Mouse (Mus musculus): ENCODE results near the gene Reep3. TPM values are rescaled to one million over a fixed set of nuclear protein-coding genes. Genes with fewer than 3 reads are reported as not detected.
A peak's percentile ranks its signal among the peaks of the same experiment; 100 is the strongest.

Reep3 gene
- polyA plus RNA-seq, 1 experiment from 2014 or later, result 44.0 TPM

- ATAC-seq (ENCODE audit: insufficient read depth, low FRiP score), result peak; percentile 90
- H3K4me2 ChIP-seq (ENCODE audit: low read depth, low read length), result no peak overlapping the region
- no peaks in the 10 kb centered on the region for H3K27me3 ChIP-seq (ENCODE audit: control insufficient read depth, insufficient read depth, low read length)
- peaks cover 16% of the 10 kb centered on the region for H3K4me1 ChIP-seq (ENCODE audit: control insufficient read depth, insufficient read depth, low read length)
- peak overlapping the region; percentile 88 for H3K27ac ChIP-seq (ENCODE audit: low read length)
- 37% methylated on average over 10 of the region's 10 CpGs for WGBS
- H3K9ac ChIP-seq (ENCODE audit: low read length), result no peak overlapping the region
- no peaks in the 10 kb centered on the region for H3K9me3 ChIP-seq (replicated peaks; ENCODE audit: control insufficient read depth, low read length)
- peaks cover 13% of the 10 kb centered on the region; the same call in 1 of the 2 replicates for H3K36me3 ChIP-seq (ENCODE audit: control insufficient read depth, insufficient read depth, low read length)
- H3K4me3 ChIP-seq (replicated peaks; ENCODE audit: low read length), result no peak overlapping the region
Observed at GRCm38 (mm10) chr10:67025573-67026236, 71.0 kb downstream of the Reep3 start.

- Histone ChIP-seq H3K4me2 (ENCODE audit: low read depth, low read length) (no peak overlapping the region), H3K36me3 (ENCODE audit: control insufficient read depth, insufficient read depth, low read length) (peaks cover 14% of the 10 kb centered on the region; the same call in 1 of the 2 replicates), H3K4me1 (ENCODE audit: control insufficient read depth, insufficient read depth, low read length) (peaks cover 16% of the 10 kb centered on the region), H3K4me3 (replicated peaks; ENCODE audit: low read length) (no peak overlapping the region), H3K9me3 (replicated peaks; ENCODE audit: control insufficient read depth, low read length) (no peaks in the 10 kb centered on the region), H3K27me3 (ENCODE audit: control insufficient read depth, insufficient read depth, low read length) (no peaks in the 10 kb centered on the region), H3K9ac (ENCODE audit: low read length) (no peak overlapping the region), H3K27ac (ENCODE audit: low read length) (no peak overlapping the region)
- no peak for ATAC-seq (ENCODE audit: insufficient read depth, low FRiP score)
- 94% methylated on average over 6 of the region's 6 CpGs for WGBS
Observed at GRCm38 (mm10) chr10:67024391-67024790, 72.4 kb downstream of the Reep3 start.

DNA sequence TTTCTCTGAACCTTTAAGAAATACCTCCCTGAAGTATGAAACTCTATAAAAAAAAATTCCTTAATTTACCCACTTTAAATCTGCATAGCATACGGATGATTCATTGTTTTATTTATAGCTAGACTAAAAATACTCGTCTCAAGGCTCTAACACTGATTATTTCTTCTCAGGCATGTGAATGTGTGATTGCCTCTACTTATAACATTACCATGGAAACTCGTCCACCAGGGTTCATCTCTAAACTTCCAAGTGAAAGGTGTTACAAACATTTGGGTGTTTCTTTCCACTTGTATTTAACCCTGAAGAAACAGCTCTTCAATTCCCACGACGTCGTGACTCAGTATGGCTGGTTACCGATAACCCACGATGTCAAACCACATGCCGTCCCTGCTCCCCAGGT, 73.7 kb downstream of the Reep3 start:
- Histone ChIP-seq H3K36me3 (ENCODE audit: control insufficient read depth, insufficient read depth, low read length) (peaks cover 14% of the 10 kb centered on the region; the same call in 1 of the 2 replicates), H3K4me1 (ENCODE audit: control insufficient read depth, insufficient read depth, low read length) (peaks cover 23% of the 10 kb centered on the region), H3K9ac (ENCODE audit: low read length) (no peak overlapping the region), H3K27me3 (ENCODE audit: control insufficient read depth, insufficient read depth, low read length) (no peaks in the 10 kb centered on the region), H3K27ac (ENCODE audit: low read length) (no peak overlapping the region), H3K9me3 (replicated peaks; ENCODE audit: control insufficient read depth, low read length) (no peaks in the 10 kb centered on the region), H3K4me3 (replicated peaks; ENCODE audit: low read length) (no peak overlapping the region), H3K4me2 (ENCODE audit: low read depth, low read length) (no peak overlapping the region)
- WGBS, result 85% methylated on average over 9 of the region's 9 CpGs
- no peak for ATAC-seq (ENCODE audit: insufficient read depth, low FRiP score)

DNA sequence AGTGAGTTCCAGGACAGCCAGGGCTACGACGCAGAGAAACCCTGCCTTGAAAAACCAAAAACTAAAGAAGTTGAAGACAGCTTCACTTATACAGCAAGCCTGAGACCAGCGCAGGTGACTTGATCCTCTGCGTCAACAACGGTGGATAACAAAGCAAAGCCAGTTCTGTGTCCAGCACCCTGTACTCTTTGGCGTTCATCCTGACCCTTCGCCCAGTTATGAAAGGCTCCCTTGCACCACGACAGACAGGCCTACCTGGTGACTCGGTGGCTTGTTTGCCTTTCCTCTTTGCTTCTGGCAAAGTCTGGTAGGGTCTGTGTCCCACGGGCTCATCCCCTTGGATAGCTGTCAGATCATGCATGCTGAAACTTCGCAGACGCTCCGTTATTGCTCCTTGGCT, 75.3 kb downstream of the Reep3 start:
- WGBS, result 84% methylated on average over 13 of the region's 13 CpGs
- Histone ChIP-seq H3K4me3 (replicated peaks; ENCODE audit: low read length) (no peak overlapping the region), H3K9ac (ENCODE audit: low read length) (no peak overlapping the region), H3K27ac (ENCODE audit: low read length) (no peak overlapping the region), H3K27me3 (ENCODE audit: control insufficient read depth, insufficient read depth, low read length) (no peaks in the 10 kb centered on the region), H3K4me2 (ENCODE audit: low read depth, low read length) (no peak overlapping the region), H3K9me3 (replicated peaks; ENCODE audit: control insufficient read depth, low read length) (no peaks in the 10 kb centered on the region), H3K36me3 (ENCODE audit: control insufficient read depth, insufficient read depth, low read length) (peaks cover 14% of the 10 kb centered on the region; the same call in 1 of the 2 replicates), H3K4me1 (ENCODE audit: control insufficient read depth, insufficient read depth, low read length) (peaks cover 18% of the 10 kb centered on the region)
- ATAC-seq (ENCODE audit: insufficient read depth, low FRiP score), result no peak

DNA sequence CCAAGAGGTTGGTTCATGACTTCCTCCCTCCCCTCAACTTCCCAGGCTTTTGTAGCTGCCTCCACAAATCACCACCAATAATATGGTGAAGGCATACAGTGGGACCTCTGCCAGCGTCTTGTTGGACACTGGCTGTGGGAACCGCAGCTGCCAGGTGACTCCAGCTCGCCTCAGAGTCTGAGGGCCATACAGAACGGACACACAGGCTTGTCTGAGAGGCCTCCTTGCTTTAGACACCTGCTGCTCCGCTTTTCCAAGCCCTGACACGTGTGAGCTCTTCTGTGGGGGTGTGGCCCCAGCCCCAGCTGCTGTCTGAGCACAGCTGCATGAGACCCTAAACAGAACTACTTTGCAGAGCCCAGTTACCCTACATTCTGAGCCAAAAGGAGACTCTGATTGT, 77.9 kb downstream of the Reep3 start:
- Histone ChIP-seq H3K27me3 (ENCODE audit: control insufficient read depth, insufficient read depth, low read length) (no peaks in the 10 kb centered on the region), H3K4me2 (ENCODE audit: low read depth, low read length) (no peak overlapping the region), H3K9me3 (replicated peaks; ENCODE audit: control insufficient read depth, low read length) (no peaks in the 10 kb centered on the region), H3K36me3 (ENCODE audit: control insufficient read depth, insufficient read depth, low read length) (peaks cover 16% of the 10 kb centered on the region; the same call in 1 of the 2 replicates), H3K4me1 (ENCODE audit: control insufficient read depth, insufficient read depth, low read length) (peaks cover 7% of the 10 kb centered on the region; the same call in 1 of the 2 replicates), H3K4me3 (replicated peaks; ENCODE audit: low read length) (no peak overlapping the region), H3K9ac (ENCODE audit: low read length) (no peak overlapping the region), H3K27ac (ENCODE audit: low read length) (peak overlapping the region; percentile 34; the same call in 1 of the 2 replicates)
- ATAC-seq (ENCODE audit: insufficient read depth, low FRiP score), result no peak
- 52% methylated on average over 6 of the region's 6 CpGs for WGBS

DNA sequence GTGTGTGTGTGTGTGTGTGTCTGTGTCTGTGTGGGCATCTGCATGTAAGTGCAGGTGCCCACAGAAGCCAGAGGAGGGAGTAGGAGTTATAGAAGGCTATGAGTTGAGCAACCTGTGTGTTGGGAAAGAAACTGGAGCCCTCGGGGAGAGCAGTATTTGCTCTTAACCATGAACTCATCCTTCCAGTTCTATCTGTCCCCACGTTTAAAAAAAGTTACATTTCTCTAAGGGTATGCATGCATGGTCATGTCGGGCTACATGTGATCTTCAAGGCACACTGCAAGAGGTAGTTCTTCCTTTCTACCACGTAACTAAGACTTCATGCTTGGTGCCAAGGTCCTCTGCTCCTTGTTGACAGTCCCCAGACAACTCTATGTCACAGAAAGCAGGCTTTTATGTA, 78.9 kb downstream of the Reep3 start:
- Histone ChIP-seq H3K9me3 (replicated peaks; ENCODE audit: control insufficient read depth, low read length) (no peaks in the 10 kb centered on the region), H3K36me3 (ENCODE audit: control insufficient read depth, insufficient read depth, low read length) (peaks cover 11% of the 10 kb centered on the region; the same call in 1 of the 2 replicates), H3K27me3 (ENCODE audit: control insufficient read depth, insufficient read depth, low read length) (no peaks in the 10 kb centered on the region), H3K27ac (ENCODE audit: low read length) (no peak overlapping the region), H3K4me3 (replicated peaks; ENCODE audit: low read length) (no peak overlapping the region), H3K9ac (ENCODE audit: low read length) (no peak overlapping the region), H3K4me2 (ENCODE audit: low read depth, low read length) (no peak overlapping the region), H3K4me1 (ENCODE audit: control insufficient read depth, insufficient read depth, low read length) (peaks cover 7% of the 10 kb centered on the region; the same call in 1 of the 2 replicates)
- WGBS, result 81% methylated on average over 4 of the region's 4 CpGs
- no peak for ATAC-seq (ENCODE audit: insufficient read depth, low FRiP score)

DNA sequence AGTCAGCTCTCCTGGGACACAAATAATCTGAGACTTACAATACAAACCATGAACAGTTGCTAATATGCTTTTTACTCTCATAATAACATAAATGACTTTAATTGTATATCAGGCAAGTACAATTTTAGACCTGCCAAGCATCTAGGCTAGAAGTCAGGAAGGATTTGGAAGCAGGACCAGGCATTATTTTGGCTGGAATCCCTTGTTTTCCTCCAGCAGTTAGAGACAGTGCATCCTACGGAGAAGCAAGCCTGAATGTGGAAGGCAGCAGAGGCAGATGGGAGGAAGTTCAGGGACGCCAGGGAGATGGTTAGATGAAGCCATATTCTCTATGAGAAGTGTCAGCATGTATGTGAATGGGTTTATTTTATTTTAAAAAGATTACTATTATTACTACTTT, 79.4 kb downstream of the Reep3 start:
- Histone ChIP-seq H3K27ac (ENCODE audit: low read length) (no peak overlapping the region), H3K36me3 (ENCODE audit: control insufficient read depth, insufficient read depth, low read length) (peaks cover 11% of the 10 kb centered on the region; the same call in 1 of the 2 replicates), H3K9me3 (replicated peaks; ENCODE audit: control insufficient read depth, low read length) (no peaks in the 10 kb centered on the region), H3K9ac (ENCODE audit: low read length) (no peak overlapping the region), H3K4me3 (replicated peaks; ENCODE audit: low read length) (no peak overlapping the region), H3K4me2 (ENCODE audit: low read depth, low read length) (no peak overlapping the region), H3K4me1 (ENCODE audit: control insufficient read depth, insufficient read depth, low read length) (peaks cover 7% of the 10 kb centered on the region; the same call in 1 of the 2 replicates), H3K27me3 (ENCODE audit: control insufficient read depth, insufficient read depth, low read length) (no peaks in the 10 kb centered on the region)
- WGBS, result 68% methylated on average over 2 of the region's 2 CpGs
- no peak for ATAC-seq (ENCODE audit: insufficient read depth, low FRiP score)

DNA sequence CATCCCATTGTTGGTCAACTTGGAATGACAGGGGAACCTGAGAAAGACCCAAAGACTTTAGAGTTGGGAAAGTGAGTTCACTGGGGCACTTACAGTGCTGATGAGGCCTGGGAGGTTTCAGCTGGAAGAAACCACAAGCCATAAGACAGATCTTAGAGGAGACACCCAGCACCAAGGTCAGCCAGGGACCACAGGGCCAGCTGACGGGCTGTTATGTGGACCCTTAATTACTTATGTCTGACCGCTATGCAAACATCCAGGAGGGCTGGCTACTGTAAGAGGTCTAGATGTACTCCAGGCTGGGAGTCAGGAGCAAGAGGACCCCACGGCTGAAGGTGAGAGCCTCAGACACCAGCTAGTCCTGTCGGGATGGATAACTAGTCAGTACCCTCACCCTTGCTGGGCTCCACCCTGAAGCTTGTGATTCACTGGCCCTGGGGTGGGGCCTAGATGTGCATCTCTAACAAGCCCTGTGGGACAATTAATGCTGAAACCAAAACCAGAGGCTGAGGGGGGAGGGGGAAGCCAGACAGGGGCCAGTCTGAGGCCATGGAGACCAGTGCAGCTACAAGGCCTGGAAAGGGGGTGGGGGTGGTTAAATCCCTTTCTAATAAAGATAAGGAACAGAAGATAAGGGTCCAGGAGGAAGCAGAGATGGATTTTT, 80.0 kb downstream of the Reep3 start:
- Histone ChIP-seq H3K9ac (ENCODE audit: low read length) (no peak overlapping the region), H3K4me2 (ENCODE audit: low read depth, low read length) (no peak overlapping the region), H3K4me1 (ENCODE audit: control insufficient read depth, insufficient read depth, low read length) (peaks cover 7% of the 10 kb centered on the region; the same call in 1 of the 2 replicates), H3K36me3 (ENCODE audit: control insufficient read depth, insufficient read depth, low read length) (peaks cover 11% of the 10 kb centered on the region; the same call in 1 of the 2 replicates), H3K9me3 (replicated peaks; ENCODE audit: control insufficient read depth, low read length) (no peaks in the 10 kb centered on the region), H3K27me3 (ENCODE audit: control insufficient read depth, insufficient read depth, low read length) (no peaks in the 10 kb centered on the region), H3K27ac (ENCODE audit: low read length) (no peak overlapping the region), H3K4me3 (replicated peaks; ENCODE audit: low read length) (no peak overlapping the region)
- ATAC-seq (ENCODE audit: insufficient read depth, low FRiP score), result peak; percentile 37; the same call in 1 of the 2 replicates
- WGBS, result 68% methylated on average over 4 of the region's 4 CpGs

DNA sequence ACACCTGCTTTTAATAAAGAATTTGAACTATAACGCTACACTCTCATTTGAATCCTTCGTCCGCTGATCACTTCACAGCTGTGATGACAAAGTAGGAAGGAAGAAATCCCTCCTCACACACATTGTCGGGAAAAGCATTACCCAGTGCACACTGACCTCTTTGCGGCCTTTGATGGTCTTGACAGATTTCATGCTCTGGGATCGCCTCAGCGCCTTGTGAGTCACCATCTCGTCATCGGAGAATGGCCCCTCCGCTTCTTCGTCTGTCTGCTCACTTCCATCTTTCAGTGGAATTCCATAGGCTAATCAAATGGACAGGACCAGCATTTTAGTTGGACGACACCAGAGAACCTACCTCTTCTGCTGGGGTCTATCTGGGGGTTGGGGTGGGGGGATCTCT, 82.0 kb downstream of the Reep3 start:
- 89% methylated on average over 12 of the region's 12 CpGs for WGBS
- Histone ChIP-seq H3K27me3 (ENCODE audit: control insufficient read depth, insufficient read depth, low read length) (no peaks in the 10 kb centered on the region), H3K9me3 (replicated peaks; ENCODE audit: control insufficient read depth, low read length) (no peaks in the 10 kb centered on the region), H3K36me3 (ENCODE audit: control insufficient read depth, insufficient read depth, low read length) (0 out of 2 replicates have a peak, but pooled peaks cover 2% of the 10 kb centered on the region), H3K9ac (ENCODE audit: low read length) (no peak overlapping the region), H3K27ac (ENCODE audit: low read length) (no peak overlapping the region), H3K4me3 (replicated peaks; ENCODE audit: low read length) (no peak overlapping the region), H3K4me1 (ENCODE audit: control insufficient read depth, insufficient read depth, low read length) (peaks cover 7% of the 10 kb centered on the region; the same call in 1 of the 2 replicates), H3K4me2 (ENCODE audit: low read depth, low read length) (no peak overlapping the region)
- ATAC-seq (ENCODE audit: insufficient read depth, low FRiP score), result no peak
